Mouse (Mus musculus) E14TG2a.4 (cell line): ENCODE results near the gene Rgs12.

ENCODE experiments used
- CTCF ChIP-seq: conservative IDR thresholded peaks from 2 replicates; pipeline ENCODE4 v1.5.1; 2014; ENCODE audit warnings: low read length
- NANOG ChIP-seq: IDR thresholded peaks from 2 replicates; pipeline ENCODE4 v1.6.1; 2014; ENCODE audit warnings: borderline replicate concordance, low read length, mixed read lengths
- POU5F1 ChIP-seq: IDR thresholded peaks from 2 replicates; pipeline ENCODE4 v1.6.1; 2014; ENCODE audit warnings: low read length, borderline replicate concordance

DNA sequence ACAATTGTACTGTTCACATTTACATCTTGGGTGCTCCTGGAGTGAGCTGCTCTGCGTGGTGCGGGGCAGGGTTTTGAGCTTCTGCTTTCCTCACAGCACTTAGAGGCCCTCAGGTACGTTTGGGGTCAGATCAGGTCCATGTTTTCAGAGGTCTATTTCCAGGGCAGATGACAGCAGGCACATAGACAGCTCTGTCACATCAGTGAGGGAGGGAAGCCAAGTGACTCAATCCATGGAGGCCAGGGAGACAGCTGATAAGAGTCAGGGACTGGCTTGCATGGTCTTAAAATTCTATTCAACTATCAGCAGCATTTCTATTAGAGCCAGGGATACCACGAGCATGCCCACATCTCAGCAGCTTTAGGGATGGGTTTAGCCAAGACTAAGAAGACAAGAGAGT lies 59.9 kb downstream of the Rgs12 start:
- no peak for TF ChIP-seq CTCF
- no peak for TF ChIP-seq POU5F1
- no peak for TF ChIP-seq NANOG
